Comparison of ENCODE assay signal across 12 mouse cellular contexts in the genomic region with DNA sequence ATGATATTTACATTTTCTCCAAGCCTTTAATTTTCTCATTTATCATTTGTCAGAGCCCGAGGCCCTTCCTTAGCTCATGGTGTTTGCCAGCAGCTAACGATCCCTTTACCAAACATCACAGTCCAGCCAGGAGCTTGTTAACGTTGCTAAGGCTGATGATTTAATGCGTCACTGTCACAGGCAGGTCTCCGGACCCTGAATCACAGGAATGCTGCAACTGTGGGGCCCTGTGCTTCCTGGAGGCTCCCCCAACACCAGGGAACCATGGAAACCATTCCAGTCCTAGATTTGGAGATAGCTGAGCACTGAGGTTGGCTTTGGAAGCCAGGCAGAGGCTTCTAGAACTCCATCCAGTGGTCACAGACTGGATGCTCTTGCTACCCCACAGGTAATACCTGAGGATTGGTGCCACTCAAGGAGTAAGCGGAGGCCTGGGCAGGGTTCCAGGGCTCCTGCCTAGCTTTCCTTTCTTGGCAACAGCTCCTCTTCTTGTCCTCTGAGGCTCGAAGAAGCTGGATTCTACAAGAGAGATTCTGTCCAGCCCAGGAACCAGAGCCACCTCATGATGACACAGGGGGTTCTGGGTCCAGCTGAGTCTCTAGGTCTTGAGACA.
DNase-seq lines count a peak whose midpoint lies in the region; ATAC-seq lines count a peak whose summit lies in the region.
"Had no signal": no experiment of that assay in that cellular context is flagged by ENCODE, and none has a peak within 500 bp of the region (broad histone marks: within the 10 kb centered on the region; RNA-seq: fewer than 3 reads in every experiment).

No protein-coding gene starts in this region.

- no peak overlapping the region for H3K4me2 ChIP-seq in forebrain, embryonic 14.5 days (ENCODE audit: low read length)
- no peak overlapping the region for H3K4me2 ChIP-seq in forebrain, embryonic 13.5 days
- H3K4me2 ChIP-seq in hindbrain, embryonic 12.5 days (replicated peaks): no peak overlapping the region
- no peak overlapping the region for H3K4me2 ChIP-seq in liver, embryonic 12.5 days
- H3K4me2 ChIP-seq: heart, embryonic 12.5 days; liver, embryonic 15.5 days had no signal

- no peak overlapping the region for H3K4me3 ChIP-seq in forebrain, embryonic 14.5 days (ENCODE audit: low read depth, low read length)
- no peak overlapping the region for H3K4me3 ChIP-seq in forebrain, embryonic 13.5 days
- no peak overlapping the region for H3K4me3 ChIP-seq in hindbrain, embryonic 12.5 days
- no peak overlapping the region for H3K4me3 ChIP-seq in liver, embryonic 12.5 days
- H3K4me3 ChIP-seq: heart, embryonic 12.5 days; left cerebral cortex, adult 2 months; liver, embryonic 15.5 days had no signal

- peak; percentile 28 for DNase-seq in forebrain, embryonic 14.5 days (ENCODE audit: low spot score)
- DNase-seq in MN1 (ENCODE audit: low spot score): peak; percentile 29
- DNase-seq in mesoderm, embryonic 11.5 days (ENCODE audit: low read depth, low spot score): peak; percentile 64
- no peak for DNase-seq in urinary bladder, adult 18-20 months (ENCODE audit: low spot score in 2 of 2)
- no peak for DNase-seq in gastrocnemius, postnatal 14 days
- DNase-seq: B cell, adult 2 months had no signal

- peak overlapping the region; percentile 21; the same call in 1 of the 2 replicates for H3K9ac ChIP-seq in forebrain, embryonic 14.5 days (ENCODE audit: low read length)
- H3K9ac ChIP-seq in forebrain, embryonic 13.5 days: no peak overlapping the region
- no peak overlapping the region for H3K9ac ChIP-seq in hindbrain, embryonic 12.5 days
- H3K9ac ChIP-seq in liver, embryonic 12.5 days: no peak overlapping the region
- H3K9ac ChIP-seq: heart, embryonic 12.5 days; liver, embryonic 15.5 days had no signal

- no peaks in the 10 kb centered on the region for H3K36me3 ChIP-seq in forebrain, embryonic 14.5 days (ENCODE audit: control insufficient read depth, insufficient read depth, low read length)
- no peaks in the 10 kb centered on the region for H3K36me3 ChIP-seq in forebrain, embryonic 13.5 days (ENCODE audit: poor library complexity, severe bottlenecking)
- no peaks in the 10 kb centered on the region for H3K36me3 ChIP-seq in hindbrain, embryonic 12.5 days
- H3K36me3 ChIP-seq in liver, embryonic 12.5 days: no peaks in the 10 kb centered on the region
- H3K36me3 ChIP-seq: heart, embryonic 12.5 days; liver, embryonic 15.5 days had no signal

- no peaks in the 10 kb centered on the region for H3K27me3 ChIP-seq in forebrain, embryonic 14.5 days (replicated peaks; ENCODE audit: control insufficient read depth, insufficient read depth, low read length)
- H3K27me3 ChIP-seq in forebrain, embryonic 13.5 days: no peaks in the 10 kb centered on the region
- H3K27me3 ChIP-seq in hindbrain, embryonic 12.5 days: 0 out of 2 replicates have a peak, but pooled peaks cover 3% of the 10 kb centered on the region
- H3K27me3 ChIP-seq in liver, embryonic 12.5 days (replicated peaks): no peaks in the 10 kb centered on the region
- H3K27me3 ChIP-seq: heart, embryonic 12.5 days; liver, embryonic 15.5 days had no signal

- peaks cover 4% of the 10 kb centered on the region for H3K4me1 ChIP-seq in forebrain, embryonic 14.5 days (ENCODE audit: control insufficient read depth, insufficient read depth, low read length)
- H3K4me1 ChIP-seq in forebrain, embryonic 13.5 days: peaks cover 8% of the 10 kb centered on the region
- H3K4me1 ChIP-seq in hindbrain, embryonic 12.5 days: peaks cover 12% of the 10 kb centered on the region
- no peaks in the 10 kb centered on the region for H3K4me1 ChIP-seq in liver, embryonic 12.5 days

- intact Hi-C loops in gastrocnemius, postnatal 14 days (cut with DNase I; ENCODE audit: low total_unique reads): no loop called here

- no peak overlapping the region for H3K27ac ChIP-seq in forebrain, embryonic 14.5 days (ENCODE audit: low read depth, low read length)
- H3K27ac ChIP-seq in forebrain, embryonic 13.5 days: no peak overlapping the region
- peak overlapping the region; percentile 62 for H3K27ac ChIP-seq in hindbrain, embryonic 12.5 days
- no peak overlapping the region for H3K27ac ChIP-seq in liver, embryonic 12.5 days
- H3K27ac ChIP-seq: left cerebral cortex, adult 2 months; liver, embryonic 15.5 days had no signal

- WGBS in forebrain, embryonic 14.5 days: 28% methylated on average over 7 of the region's 7 CpGs
- 34% methylated on average over 7 of the region's 7 CpGs for WGBS in forebrain, embryonic 13.5 days
- WGBS in hindbrain, embryonic 12.5 days: 36% methylated on average over 7 of the region's 7 CpGs
- WGBS in liver, embryonic 12.5 days (ENCODE audit: insufficient replicate concordance): 43% methylated on average over 7 of the region's 7 CpGs

- ATAC-seq in forebrain, embryonic 14.5 days: no peak
- ATAC-seq in forebrain, embryonic 13.5 days: no peak
- ATAC-seq in hindbrain, embryonic 12.5 days (ENCODE audit: low FRiP score): peak; percentile 48; the same call in 1 of the 2 replicates
- ATAC-seq in liver, embryonic 12.5 days: no peak

- no peaks in the 10 kb centered on the region for H3K9me3 ChIP-seq in forebrain, embryonic 14.5 days (replicated peaks; ENCODE audit: control insufficient read depth, low read length)
- H3K9me3 ChIP-seq in forebrain, embryonic 13.5 days (replicated peaks): no peaks in the 10 kb centered on the region
- H3K9me3 ChIP-seq in hindbrain, embryonic 12.5 days (replicated peaks): no peaks in the 10 kb centered on the region
- H3K9me3 ChIP-seq in liver, embryonic 12.5 days (replicated peaks): no peaks in the 10 kb centered on the region
- H3K9me3 ChIP-seq: heart, embryonic 12.5 days; liver, embryonic 15.5 days had no signal

Comparison
In these comparisons a context has a peak if more than half of its experiments do, and no peak if none do; other contexts are left out.
1. DNase-seq: peak in forebrain, embryonic 14.5 days (single experiment), MN1 (single experiment) and mesoderm, embryonic 11.5 days (single experiment); none in urinary bladder, adult 18-20 months (0 of 2) and gastrocnemius, postnatal 14 days (single experiment).